Mouse (Mus musculus): ENCODE results near the gene Celsr2. TPM values are rescaled to one million over a fixed set of nuclear protein-coding genes. Genes with fewer than 3 reads are reported as not detected.

The Celsr2 gene
- polyA plus RNA-seq, 1 experiment from 2014 or later = 4.9 TPM

DNA sequence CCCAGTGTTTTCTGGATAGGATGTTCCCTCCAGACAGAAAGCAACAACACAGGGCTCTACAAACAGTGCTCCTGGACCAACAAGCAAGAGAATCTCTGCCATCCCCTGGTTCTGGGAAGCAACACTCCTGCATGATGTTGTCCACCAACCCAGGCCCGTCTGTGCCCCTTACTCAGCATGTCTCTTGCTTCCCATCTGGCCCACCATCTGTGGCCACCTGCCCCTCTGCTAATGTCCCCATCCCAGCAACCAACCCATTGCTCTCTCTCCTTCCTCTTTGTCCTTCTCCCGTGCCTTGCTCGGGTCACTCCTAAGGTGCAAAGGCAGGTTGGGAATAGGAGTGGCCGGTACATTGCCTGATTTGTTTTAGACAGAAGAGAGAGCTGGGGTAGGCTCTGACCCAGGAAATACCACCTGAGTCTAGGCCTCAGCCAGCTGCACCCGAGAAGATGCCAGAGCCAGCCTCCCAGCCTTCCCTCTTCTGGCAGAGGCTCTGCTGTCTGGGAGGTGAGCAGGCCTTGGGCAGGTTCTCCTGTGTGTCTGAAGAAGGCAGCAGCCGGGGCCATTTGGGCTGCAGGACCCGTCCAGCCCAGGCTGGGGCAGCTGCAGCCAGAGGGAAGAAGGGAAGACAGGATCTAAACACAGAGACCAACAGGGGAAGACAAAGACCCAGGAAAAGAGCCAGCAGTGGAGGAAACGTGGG is 5.5 kb downstream of the Celsr2 start:
- Histone ChIP-seq H3K27me3 (ENCODE audit: control insufficient read depth, insufficient read depth, low read length) (no peaks in the 10 kb centered on the region), H3K9ac (ENCODE audit: low read length) (no peak overlapping the region; the same call in 1 of the 2 replicates), H3K27ac (replicated peaks; ENCODE audit: low read depth, low read length) (no peak overlapping the region), H3K4me1 (ENCODE audit: control insufficient read depth, insufficient read depth, low read length) (no peaks in the 10 kb centered on the region), H3K4me2 (ENCODE audit: low read depth, severe bottlenecking) (no peak overlapping the region), H3K9me3 (ENCODE audit: control insufficient read depth, low read length) (no peaks in the 10 kb centered on the region), H3K36me3 (ENCODE audit: control insufficient read depth, insufficient read depth, low read length) (peaks cover 3% of the 10 kb centered on the region; the same call in 1 of the 2 replicates), H3K4me3 (ENCODE audit: low read depth, low read length) (no peak overlapping the region)
- 63% methylated on average over 8 of the region's 8 CpGs for WGBS
- no peak for ATAC-seq (ENCODE audit: insufficient number of reproducible peaks, low FRiP score, low TSS enrichment, low read depth)
- DNase-seq (ENCODE audit: low spot score) = no peak

DNA sequence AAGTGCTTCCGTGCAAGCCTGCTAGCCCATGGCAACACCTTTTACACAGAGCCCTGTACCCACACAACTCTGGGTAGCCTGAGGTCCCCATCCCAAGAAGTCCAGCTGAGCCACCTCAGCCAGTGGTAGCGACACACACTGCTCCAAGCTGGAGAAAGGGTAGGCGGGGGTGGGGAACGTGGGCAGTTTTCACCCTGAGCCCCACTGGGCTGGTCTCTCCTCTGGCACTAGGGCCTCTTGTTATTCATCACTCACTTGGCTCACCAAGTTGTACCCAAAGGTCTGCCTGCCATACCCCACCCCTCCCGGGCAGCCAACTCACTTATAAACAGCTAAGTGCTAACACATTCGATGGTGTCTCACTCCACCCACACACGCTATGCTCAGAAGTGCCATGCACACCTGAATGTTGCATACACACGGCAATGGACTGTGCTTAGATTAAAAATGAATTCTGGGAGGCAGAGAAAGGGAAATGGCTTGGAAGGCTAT is 6.8 kb downstream of the Celsr2 start:
- Histone ChIP-seq H3K9me3 (ENCODE audit: control insufficient read depth, low read length) (no peaks in the 10 kb centered on the region), H3K9ac (ENCODE audit: low read length) (no peak overlapping the region), H3K36me3 (ENCODE audit: control insufficient read depth, insufficient read depth, low read length) (peaks cover 3% of the 10 kb centered on the region; the same call in 1 of the 2 replicates), H3K27me3 (ENCODE audit: control insufficient read depth, insufficient read depth, low read length) (no peaks in the 10 kb centered on the region), H3K4me3 (ENCODE audit: low read depth, low read length) (no peak overlapping the region), H3K27ac (replicated peaks; ENCODE audit: low read depth, low read length) (no peak overlapping the region), H3K4me1 (ENCODE audit: control insufficient read depth, insufficient read depth, low read length) (no peaks in the 10 kb centered on the region), H3K4me2 (ENCODE audit: low read depth, severe bottlenecking) (no peak overlapping the region)
- ATAC-seq (ENCODE audit: insufficient number of reproducible peaks, low FRiP score, low TSS enrichment, low read depth) (no peak), DNase-seq (ENCODE audit: low spot score) (no peak)
- 90% methylated on average over 8 of the region's 8 CpGs for WGBS

DNA sequence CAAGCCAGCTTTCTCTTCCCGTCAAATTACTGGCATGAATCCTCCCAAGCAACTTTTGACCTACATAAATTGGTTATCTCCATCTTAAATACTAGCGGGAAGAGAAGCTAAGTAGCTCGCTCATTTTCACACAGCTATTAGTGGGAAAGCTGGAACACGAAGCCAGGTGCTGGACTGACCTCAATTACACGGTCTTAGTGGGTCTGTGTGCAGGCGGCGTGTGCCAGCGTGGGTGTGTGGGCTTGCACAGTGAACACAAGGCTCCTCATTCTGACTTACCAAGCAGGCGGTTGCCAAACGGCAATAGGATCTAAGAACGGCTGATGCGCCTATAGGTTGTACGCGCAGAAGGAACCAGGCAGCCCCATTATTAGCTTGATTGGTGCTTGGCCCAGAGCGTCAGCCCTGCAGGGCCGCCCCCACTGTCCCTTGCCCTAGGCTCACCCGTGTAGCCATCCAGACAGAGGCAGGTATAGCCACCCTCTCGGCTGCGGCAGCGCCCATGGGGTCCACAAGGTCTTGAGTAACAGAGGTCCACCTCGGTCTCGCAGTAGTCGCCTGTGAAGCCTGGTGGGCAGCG is 9.0 kb downstream of the Celsr2 start:
- DNase-seq (ENCODE audit: low spot score) (no peak), ATAC-seq (ENCODE audit: insufficient number of reproducible peaks, low FRiP score, low TSS enrichment, low read depth) (no peak)
- no peaks in the 10 kb centered on the region for H3K9me3 ChIP-seq (ENCODE audit: control insufficient read depth, low read length)
- H3K4me2 ChIP-seq (ENCODE audit: low read depth, severe bottlenecking) = no peak overlapping the region
- WGBS = 91% methylated on average over 24 of the region's 24 CpGs
- no peaks in the 10 kb centered on the region for H3K36me3 ChIP-seq (ENCODE audit: control insufficient read depth, insufficient read depth, low read length)
- no peaks in the 10 kb centered on the region for H3K4me1 ChIP-seq (ENCODE audit: control insufficient read depth, insufficient read depth, low read length)
- no peak overlapping the region for H3K4me3 ChIP-seq (ENCODE audit: low read depth, low read length)
- no peaks in the 10 kb centered on the region for H3K27me3 ChIP-seq (ENCODE audit: control insufficient read depth, insufficient read depth, low read length)
- H3K9ac ChIP-seq (ENCODE audit: low read length) = no peak overlapping the region
- H3K27ac ChIP-seq (replicated peaks; ENCODE audit: low read depth, low read length) = no peak overlapping the region

DNA sequence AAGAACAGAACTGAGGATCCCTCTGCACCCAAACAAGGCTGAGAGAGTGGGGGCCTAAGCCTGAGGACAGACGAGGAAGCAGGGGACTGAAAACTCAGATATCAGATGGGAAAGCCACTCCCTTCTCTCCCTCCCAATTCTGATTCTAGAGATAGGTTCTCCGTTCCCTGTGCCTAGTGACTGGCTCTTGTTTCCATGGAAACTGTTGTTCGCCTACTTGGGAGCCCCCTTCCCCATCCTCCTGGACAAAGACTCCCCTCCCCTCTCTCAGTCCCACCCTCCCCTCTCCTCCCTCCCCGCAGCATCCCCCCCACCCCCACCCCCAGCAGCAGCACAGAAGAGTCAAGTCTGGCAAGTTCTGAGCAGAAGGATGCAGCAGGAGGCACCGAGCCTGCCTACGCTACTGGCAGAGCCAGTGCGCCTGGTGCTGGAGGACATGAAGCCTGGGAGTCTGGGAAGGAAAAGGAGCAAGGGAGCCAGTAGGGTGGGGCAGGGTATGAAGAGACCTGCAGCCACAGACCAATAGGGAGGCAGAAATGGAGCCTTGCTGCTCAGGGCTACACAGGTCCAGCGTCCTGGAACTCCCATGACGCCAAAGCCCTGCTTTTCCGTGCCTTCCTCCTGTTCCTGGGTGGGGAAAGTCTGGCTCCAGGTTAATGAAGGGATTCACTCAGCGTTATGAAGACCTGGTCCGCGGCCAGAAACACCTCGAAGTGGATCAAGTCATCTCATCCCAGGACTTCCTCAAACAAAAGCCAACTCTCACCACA is 9.6 kb downstream of the Celsr2 start:
- Histone ChIP-seq H3K9me3 (ENCODE audit: control insufficient read depth, low read length) (no peaks in the 10 kb centered on the region), H3K27ac (replicated peaks; ENCODE audit: low read depth, low read length) (no peak overlapping the region), H3K36me3 (ENCODE audit: control insufficient read depth, insufficient read depth, low read length) (no peaks in the 10 kb centered on the region), H3K4me2 (ENCODE audit: low read depth, severe bottlenecking) (no peak overlapping the region), H3K4me3 (ENCODE audit: low read depth, low read length) (no peak overlapping the region), H3K9ac (ENCODE audit: low read length) (no peak overlapping the region), H3K4me1 (ENCODE audit: control insufficient read depth, insufficient read depth, low read length) (no peaks in the 10 kb centered on the region), H3K27me3 (ENCODE audit: control insufficient read depth, insufficient read depth, low read length) (no peaks in the 10 kb centered on the region)
- no peak for ATAC-seq (ENCODE audit: insufficient number of reproducible peaks, low FRiP score, low TSS enrichment, low read depth)
- WGBS = 58% methylated on average over 14 of the region's 14 CpGs
- DNase-seq (ENCODE audit: low spot score) = no peak

DNA sequence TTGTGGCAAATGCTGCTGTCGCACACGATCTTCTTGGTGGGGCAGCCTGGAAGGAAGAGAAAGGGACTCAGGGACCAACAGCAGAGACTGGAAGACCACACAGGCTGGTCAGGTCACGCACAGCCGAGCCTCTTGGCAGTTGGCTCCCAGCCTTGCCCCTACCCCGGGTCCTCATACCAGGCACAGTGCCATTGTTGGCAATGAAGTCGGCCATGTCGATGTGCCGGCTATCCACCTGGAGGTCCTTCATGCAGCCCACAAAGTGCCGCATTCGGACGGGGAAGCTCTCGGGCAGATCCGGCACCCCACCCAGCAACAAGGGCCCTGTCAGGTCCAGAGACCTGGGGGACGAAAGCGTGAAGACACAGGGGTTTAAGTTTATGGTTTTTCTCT is 12.8 kb downstream of the Celsr2 start:
- H3K27me3 ChIP-seq (ENCODE audit: control insufficient read depth, insufficient read depth, low read length) = no peaks in the 10 kb centered on the region

DNA sequence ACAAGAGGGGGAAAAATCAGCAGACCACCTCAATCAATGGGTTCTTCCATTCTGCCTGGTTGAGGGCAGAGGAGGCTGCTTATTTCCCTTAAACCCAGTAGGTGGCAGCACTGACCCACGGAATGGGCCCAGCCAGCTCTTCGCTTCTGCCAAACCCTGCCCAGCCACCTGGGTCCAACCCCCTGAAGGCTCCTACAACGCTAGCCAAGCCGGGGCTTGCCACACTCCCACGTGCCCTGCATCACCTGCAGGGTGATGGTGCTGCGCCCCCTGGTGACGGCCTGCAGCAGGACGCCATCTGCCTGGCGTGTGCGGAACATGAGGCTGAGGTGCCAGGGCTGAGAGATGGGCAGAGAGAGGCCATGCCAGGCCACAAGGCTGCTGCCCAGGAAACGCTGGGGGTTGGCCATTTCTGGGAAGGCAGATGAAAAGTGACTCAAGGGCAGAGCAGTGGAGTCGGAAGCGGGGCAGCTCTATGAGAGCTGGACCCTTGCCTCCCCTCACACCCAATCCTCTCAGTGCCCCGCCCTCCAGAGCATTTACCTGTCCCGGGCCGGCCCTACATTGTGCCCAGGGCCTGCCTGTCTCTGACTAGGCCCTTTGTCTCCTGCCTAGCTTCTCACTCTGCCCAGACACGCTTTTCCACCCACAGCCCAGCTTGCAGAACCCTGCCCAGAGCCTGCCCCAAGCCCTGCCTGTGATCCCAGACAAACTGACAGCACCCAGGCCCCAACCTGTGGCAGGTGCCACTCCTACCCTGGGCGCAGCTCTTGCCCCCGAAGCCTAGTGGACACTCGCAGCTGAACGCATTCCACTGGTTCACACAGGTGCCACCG is 13.4 kb downstream of the Celsr2 start:
- peak overlapping the region; percentile 27; the same call in 1 of the 2 replicates for H3K9ac ChIP-seq (ENCODE audit: low read length)
- 33% methylated on average over 22 of the region's 22 CpGs for WGBS
- no peak overlapping the region for H3K27ac ChIP-seq (replicated peaks; ENCODE audit: low read depth, low read length)
- H3K9me3 ChIP-seq (ENCODE audit: control insufficient read depth, low read length) = no peaks in the 10 kb centered on the region
- ATAC-seq (ENCODE audit: insufficient number of reproducible peaks, low FRiP score, low TSS enrichment, low read depth) (peak; percentile 86), DNase-seq (ENCODE audit: low spot score) (peak; percentile 92)
- H3K4me3 ChIP-seq (ENCODE audit: low read depth, low read length) = no peak overlapping the region
- no peak overlapping the region for H3K4me2 ChIP-seq (ENCODE audit: low read depth, severe bottlenecking)
- H3K27me3 ChIP-seq (ENCODE audit: control insufficient read depth, insufficient read depth, low read length) = no peaks in the 10 kb centered on the region
- no peaks in the 10 kb centered on the region for H3K36me3 ChIP-seq (ENCODE audit: control insufficient read depth, insufficient read depth, low read length)
- H3K4me1 ChIP-seq (ENCODE audit: control insufficient read depth, insufficient read depth, low read length) = no peaks in the 10 kb centered on the region

More for the DNA sequence above, 12.8 kb downstream of the Celsr2 start:
- H3K4me3 ChIP-seq (ENCODE audit: low read depth, low read length) = no peak overlapping the region
- H3K27ac ChIP-seq (replicated peaks; ENCODE audit: low read depth, low read length) = no peak overlapping the region
- H3K9ac ChIP-seq (ENCODE audit: low read length) = no peak overlapping the region
- H3K36me3 ChIP-seq (ENCODE audit: control insufficient read depth, insufficient read depth, low read length) = no peaks in the 10 kb centered on the region
- no peaks in the 10 kb centered on the region for H3K9me3 ChIP-seq (ENCODE audit: control insufficient read depth, low read length)
- DNase-seq (ENCODE audit: low spot score) (no peak), ATAC-seq (ENCODE audit: insufficient number of reproducible peaks, low FRiP score, low TSS enrichment, low read depth) (no peak)
- H3K4me1 ChIP-seq (ENCODE audit: control insufficient read depth, insufficient read depth, low read length) = no peaks in the 10 kb centered on the region
- WGBS = 94% methylated on average over 15 of the region's 15 CpGs
- H3K4me2 ChIP-seq (ENCODE audit: low read depth, severe bottlenecking) = no peak overlapping the region

DNA sequence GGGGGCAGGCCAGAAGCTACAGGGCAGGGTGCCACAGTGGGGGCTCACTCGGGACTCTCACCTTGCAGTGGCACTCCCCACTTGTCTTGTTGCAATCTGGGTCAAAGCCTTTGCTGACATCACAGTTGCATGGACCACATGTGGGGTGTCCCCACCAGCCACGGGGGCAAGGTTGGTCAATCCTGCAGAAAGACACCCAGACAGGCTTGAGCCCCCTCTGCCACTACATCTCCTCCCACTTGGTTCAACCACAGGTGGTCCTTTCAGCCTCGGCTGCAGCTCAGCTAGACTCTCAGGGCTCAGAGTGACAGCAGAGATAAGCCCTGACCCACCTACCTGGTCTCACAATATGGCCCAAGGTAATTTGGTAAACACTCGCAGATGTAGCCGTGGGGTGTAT is 14.9 kb downstream of the Celsr2 start:
- no peaks in the 10 kb centered on the region for H3K27me3 ChIP-seq (ENCODE audit: control insufficient read depth, insufficient read depth, low read length)
- no peak overlapping the region for H3K27ac ChIP-seq (replicated peaks; ENCODE audit: low read depth, low read length)
- H3K4me2 ChIP-seq (ENCODE audit: low read depth, severe bottlenecking) = no peak overlapping the region
- no peaks in the 10 kb centered on the region for H3K4me1 ChIP-seq (ENCODE audit: control insufficient read depth, insufficient read depth, low read length)
- no peaks in the 10 kb centered on the region for H3K9me3 ChIP-seq (ENCODE audit: control insufficient read depth, low read length)
- DNase-seq (ENCODE audit: low spot score) (no peak), ATAC-seq (ENCODE audit: insufficient number of reproducible peaks, low FRiP score, low TSS enrichment, low read depth) (no peak)
- H3K9ac ChIP-seq (ENCODE audit: low read length) = no peak overlapping the region
- 85% methylated on average over 5 of the region's 5 CpGs for WGBS
- no peaks in the 10 kb centered on the region for H3K36me3 ChIP-seq (ENCODE audit: control insufficient read depth, insufficient read depth, low read length)
- no peak overlapping the region for H3K4me3 ChIP-seq (ENCODE audit: low read depth, low read length)

DNA sequence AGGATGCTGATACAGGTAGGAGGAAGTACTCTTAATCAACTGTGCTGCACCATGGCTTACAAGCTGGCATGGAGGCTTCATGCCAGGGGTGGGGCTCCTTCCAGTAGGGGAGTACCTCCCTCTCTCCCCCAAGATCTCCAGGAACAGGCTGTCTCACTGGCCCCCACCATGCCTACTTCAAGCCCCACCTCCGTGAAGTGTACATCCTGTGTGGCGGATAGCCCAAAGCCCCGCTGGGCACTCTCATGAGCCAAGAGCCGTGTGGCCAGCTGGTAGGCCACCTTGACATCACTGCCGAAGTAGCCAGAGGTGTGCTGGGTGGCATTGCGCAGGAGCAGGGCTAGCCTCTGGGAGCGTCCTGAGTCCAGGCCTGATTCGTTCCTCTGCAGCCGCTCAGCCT is 17.1 kb downstream of the Celsr2 start:
- no peaks in the 10 kb centered on the region for H3K36me3 ChIP-seq (ENCODE audit: control insufficient read depth, insufficient read depth, low read length)
- WGBS = 84% methylated on average over 9 of the region's 9 CpGs
- no peaks in the 10 kb centered on the region for H3K27me3 ChIP-seq (ENCODE audit: control insufficient read depth, insufficient read depth, low read length)
- ATAC-seq (ENCODE audit: insufficient number of reproducible peaks, low FRiP score, low TSS enrichment, low read depth) (no peak), DNase-seq (ENCODE audit: low spot score) (no peak)
- no peaks in the 10 kb centered on the region for H3K4me1 ChIP-seq (ENCODE audit: control insufficient read depth, insufficient read depth, low read length)
- H3K4me3 ChIP-seq (ENCODE audit: low read depth, low read length) = no peak overlapping the region
- H3K9me3 ChIP-seq (ENCODE audit: control insufficient read depth, low read length) = no peaks in the 10 kb centered on the region
- no peak overlapping the region for H3K27ac ChIP-seq (replicated peaks; ENCODE audit: low read depth, low read length)
- H3K4me2 ChIP-seq (ENCODE audit: low read depth, severe bottlenecking) = no peak overlapping the region
- H3K9ac ChIP-seq (ENCODE audit: low read length) = no peak overlapping the region
